Mouse (Mus musculus) ES-Bruce4 (cell line): ENCODE results near the gene Mapkap1.

Source experiments
- CTCF ChIP-seq: IDR thresholded peaks from one replicate; pipeline ENCODE4 v1.8.1; 2011; ENCODE audit warnings: low read depth, low read length
- POLR2A ChIP-seq: IDR thresholded peaks from one replicate; pipeline ENCODE4 v1.8.1; 2011; ENCODE audit warnings: low read length; ENCODE audit not compliant: insufficient read depth

- no peak for TF ChIP-seq CTCF
- TF ChIP-seq POLR2A, result no peak
These were observed 27.6 kb upstream of the Mapkap1 start for GRCm38 (mm10) chr2:34378930-34379329.
